26 mouse cellular contexts compared by ENCODE assay signal in the genomic region with DNA sequence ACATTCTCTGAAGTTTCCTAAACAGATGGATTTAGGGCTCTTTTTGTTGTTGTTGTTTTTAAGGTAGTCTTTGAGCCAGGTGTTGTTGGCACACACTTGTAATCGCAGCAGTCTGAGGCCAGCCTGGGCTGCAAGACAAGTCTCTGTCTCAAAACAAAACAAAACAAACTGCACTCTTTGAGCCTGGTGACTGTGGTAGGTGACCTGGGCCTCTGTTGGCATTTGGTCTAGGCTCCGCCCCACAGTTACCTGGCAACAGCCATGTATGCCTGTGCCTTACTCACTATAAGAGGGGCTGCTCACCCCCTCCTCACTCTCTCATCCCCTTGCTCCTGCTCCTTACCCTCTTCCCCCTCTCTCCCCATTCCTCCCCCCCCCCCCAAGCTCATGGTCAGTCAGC. TPM values are rescaled to one million over a fixed set of nuclear protein-coding genes. Genes with fewer than 3 reads are reported as not detected.
"Had no signal": no experiment of that assay in that cellular context is flagged by ENCODE, and none has a peak within 500 bp of the region (broad histone marks: within the 10 kb centered on the region; RNA-seq: fewer than 3 reads in every experiment).

No protein-coding gene starts in this region.

- H3K4me2 ChIP-seq: lung, embryonic 15.5 days; midbrain, embryonic 11.5 days; midbrain, embryonic 13.5 days; midbrain, embryonic 15.5 days; neural tube, embryonic 12.5 days had no signal

- H3K9me3 ChIP-seq: lung, embryonic 15.5 days; megakaryocyte, embryonic 14.5 days; midbrain, embryonic 13.5 days; midbrain, embryonic 15.5 days; neural tube, embryonic 12.5 days had no signal

- H3K36me3 ChIP-seq: lung, embryonic 15.5 days; midbrain, embryonic 13.5 days; midbrain, embryonic 15.5 days; neural tube, embryonic 12.5 days had no signal

- H3K27me3 ChIP-seq: lung, embryonic 15.5 days; midbrain, embryonic 15.5 days; neural tube, embryonic 12.5 days had no signal

- H3K4me1 ChIP-seq: midbrain, embryonic 13.5 days; midbrain, embryonic 15.5 days; neural tube, embryonic 12.5 days had no signal

- H3K4me3 ChIP-seq: lung, embryonic 15.5 days; megakaryocyte, embryonic 14.5 days; midbrain, embryonic 13.5 days; midbrain, embryonic 15.5 days; neural tube, embryonic 12.5 days had no signal

- H3K27ac ChIP-seq: lung, embryonic 15.5 days; midbrain, embryonic 13.5 days; midbrain, embryonic 15.5 days; neural tube, embryonic 12.5 days had no signal

- ATAC-seq: lung, postnatal 0 days; midbrain, embryonic 13.5 days; midbrain, embryonic 15.5 days had no signal

- DNase-seq: lung, adult 2 months; lung, postnatal 14 days; lung, postnatal 36 days; retina, postnatal 1 day; right cerebral cortex, adult 18-20 months; right cerebral cortex, postnatal 25 days; right cerebral cortex, postnatal 4 days; spleen, adult 18-20 months; thymus, adult 18-20 months; thymus, postnatal 14 days; thymus, postnatal 36 days had no signal

- H3K9ac ChIP-seq: lung, embryonic 15.5 days; midbrain, embryonic 13.5 days; midbrain, embryonic 15.5 days; neural tube, embryonic 12.5 days had no signal

RNA-seq across cellular contexts. Expression of a gene that starts 26.1 kb away (rescaled TPM):
- total RNA-seq: megakaryocyte progenitor cell, adult 5-6 weeks; monocyte, adult 5-6 weeks; neutrophil, adult 5-6 weeks had no signal
- polyA plus RNA-seq: macrophage; midbrain, embryonic 15.5 days; midbrain, postnatal 0 days; neural tube, embryonic 14.5 days; small intestine, adult 2 months; stomach, embryonic 14.5 days had no signal
